Mouse (Mus musculus): ENCODE measurements at regions not wholly inside any gene's neighbourhood (a gene's known extent, or its start where the extent isn't known, plus 50 kb on each side); places are given as distances from the start of the nearest gene placed in this dataset.

DNA sequence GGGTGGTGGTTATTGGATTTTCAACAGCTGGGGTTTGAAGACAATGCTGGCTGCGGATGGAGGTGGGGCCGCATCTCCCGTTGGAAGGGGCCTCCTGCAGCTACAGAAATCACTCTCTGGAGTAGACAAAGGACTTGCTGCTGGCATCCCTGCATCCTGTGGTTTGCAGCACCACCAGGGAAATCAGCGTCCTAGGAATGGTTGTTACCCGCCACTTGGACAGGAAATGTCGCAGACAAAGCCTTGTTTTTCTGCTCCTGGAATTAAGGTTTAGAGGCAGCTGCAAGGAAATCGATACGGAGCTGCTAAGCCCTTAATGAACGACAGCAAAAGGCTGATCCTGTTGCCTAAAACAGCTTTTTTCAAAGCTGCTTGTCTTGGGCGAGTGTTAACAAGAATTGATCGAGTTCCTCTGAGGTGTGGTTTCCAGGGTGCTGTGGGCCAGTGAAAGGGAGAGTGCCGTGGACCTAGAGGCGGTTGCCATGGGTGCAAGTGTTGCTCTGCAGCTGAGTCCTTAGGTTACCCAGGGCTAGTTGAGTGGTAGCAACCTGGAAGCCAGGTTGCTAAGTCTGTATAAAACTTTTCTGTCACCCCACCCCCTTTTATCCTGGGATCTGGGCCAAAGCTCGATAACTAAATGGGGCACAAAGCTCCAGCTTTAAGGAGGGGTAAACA lies 230.6 kb upstream of the Chd6 start:
- DNase-seq = no peak

DNA sequence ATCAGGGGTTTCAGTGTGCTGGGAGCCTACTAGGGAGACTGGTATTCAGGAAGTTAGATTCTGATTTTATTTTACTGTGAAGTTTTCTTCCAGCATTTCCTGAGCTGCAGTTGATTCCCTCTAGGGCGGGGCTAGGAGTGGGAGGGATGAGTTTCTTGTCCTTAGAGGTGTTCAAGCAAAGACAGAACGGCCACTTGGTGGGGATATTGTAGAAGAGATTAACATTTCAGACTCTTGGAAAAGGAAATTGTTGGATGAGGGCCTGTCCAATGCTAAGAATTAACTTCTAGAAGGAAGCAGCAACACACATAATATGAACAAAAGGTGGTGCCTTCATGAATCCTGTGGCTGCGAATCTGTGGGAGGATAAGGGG lies 230.1 kb upstream of the Chd6 start:
- no peak for DNase-seq

- DNase-seq = no peak
These were observed 223.8 kb upstream of the Chd6 start for GRCm38 (mm10) chr2:161332653-161333052.

GRCm38 (mm10) chr2:161331850-161332365 lies 223.0 kb upstream of the Chd6 start:
- peak; percentile 18 for DNase-seq

DNA sequence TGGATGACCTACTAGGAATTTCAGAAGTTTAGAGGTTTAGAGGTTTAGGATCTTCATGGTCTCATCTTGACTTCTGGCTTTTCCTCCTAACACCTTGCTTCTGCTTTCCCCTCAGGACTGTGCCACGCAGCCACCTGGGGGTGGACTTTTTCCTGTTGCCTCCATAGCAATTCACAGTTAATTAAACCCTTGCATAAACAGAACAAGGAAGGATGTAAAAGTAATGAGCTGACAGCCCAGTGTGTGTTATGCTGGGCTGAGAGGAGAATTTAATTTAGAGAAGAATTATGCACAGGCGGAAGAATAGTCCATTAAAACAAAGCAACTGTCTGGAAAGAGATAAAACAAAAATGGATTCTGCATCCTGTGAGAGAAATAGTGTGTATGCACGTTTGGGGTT lies 193.9 kb upstream of the Chd6 start:
- DNase-seq = no peak

DNA sequence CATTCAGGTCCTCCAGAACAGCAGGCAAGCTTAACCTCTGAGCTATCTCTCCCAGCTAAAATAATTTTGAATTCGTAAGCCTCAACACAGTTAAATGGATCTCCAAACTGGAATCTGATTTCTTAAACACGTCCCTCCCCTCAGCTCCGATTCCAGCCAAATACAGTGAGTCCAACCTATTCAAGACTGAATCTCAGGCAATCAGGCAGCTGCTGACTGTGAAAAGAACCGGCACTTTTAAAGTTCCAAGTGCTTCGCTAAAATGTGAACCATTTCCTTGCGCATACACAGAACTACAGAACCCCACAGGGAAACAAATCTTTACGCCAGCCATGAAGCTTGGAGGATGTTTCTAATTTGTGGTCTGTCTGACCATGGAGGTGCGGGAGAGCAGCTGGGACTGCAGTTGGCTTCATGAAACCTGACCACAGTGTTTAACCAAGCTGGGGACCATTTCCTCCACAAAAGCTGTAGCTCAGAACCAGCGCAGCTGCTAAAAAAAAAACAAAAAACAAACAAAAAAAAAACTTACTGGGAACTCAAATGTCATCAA lies 160.1 kb upstream of the Chd6 start:
- no peak for DNase-seq

GRCm38 (mm10) chr2:161266476-161266875 lies 157.6 kb upstream of the Chd6 start:
- DNase-seq = no peak

- peak; percentile 5 for DNase-seq
These were observed 156.3 kb upstream of the Chd6 start for GRCm38 (mm10) chr2:161265211-161265610.

- DNase-seq = no peak
These were observed 143.9 kb upstream of the Chd6 start for GRCm38 (mm10) chr2:161252761-161253160.

DNA sequence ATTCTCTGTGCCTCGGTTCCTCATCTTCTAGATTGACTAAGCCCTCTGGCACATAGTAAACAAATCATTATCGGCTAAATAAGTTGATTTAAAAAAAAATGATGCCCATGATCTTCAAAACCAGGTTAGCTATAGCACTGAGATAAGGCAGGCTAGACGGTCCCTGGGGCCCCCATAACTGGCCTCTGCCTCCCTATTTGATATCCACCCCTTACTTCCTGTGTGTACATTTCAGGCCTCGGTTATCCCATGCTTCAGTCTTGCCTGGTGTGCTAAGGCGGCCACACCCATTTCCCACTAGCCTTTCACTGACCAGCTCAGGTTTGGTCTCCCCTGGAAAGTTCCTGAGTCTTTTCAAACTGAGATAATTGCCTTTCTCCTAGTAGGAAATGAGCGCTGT lies 132.8 kb upstream of the Chd6 start:
- DNase-seq = no peak

GRCm38 (mm10) chr2:161237280-161237819 lies 128.5 kb upstream of the Chd6 start:
- DNase-seq = no peak

GRCm38 (mm10) chr2:161233155-161233741 lies 124.4 kb upstream of the Chd6 start:
- no peak for DNase-seq

DNA sequence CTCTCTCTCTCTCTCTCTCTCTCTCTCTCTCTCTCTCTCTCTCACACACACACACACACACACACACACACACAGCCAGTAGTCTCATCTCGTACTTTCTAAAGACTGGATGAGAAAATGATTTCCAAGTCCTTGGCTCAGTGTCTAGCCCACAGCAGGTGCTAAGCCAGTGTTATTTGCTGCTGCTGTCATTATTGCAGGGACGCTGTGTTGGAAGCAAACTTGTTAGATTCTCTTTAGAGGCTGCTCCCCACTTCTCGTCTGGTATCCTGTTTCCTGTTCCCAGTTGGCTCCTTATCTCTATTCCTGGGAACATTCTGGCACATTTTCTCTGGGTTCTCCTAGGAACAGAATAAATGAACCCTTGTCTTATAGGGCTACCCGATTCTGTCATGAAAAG lies 122.5 kb upstream of the Chd6 start:
- DNase-seq = peak; percentile 30

GRCm38 (mm10) chr2:161215736-161216135 lies 106.9 kb upstream of the Chd6 start:
- no peak for DNase-seq

DNA sequence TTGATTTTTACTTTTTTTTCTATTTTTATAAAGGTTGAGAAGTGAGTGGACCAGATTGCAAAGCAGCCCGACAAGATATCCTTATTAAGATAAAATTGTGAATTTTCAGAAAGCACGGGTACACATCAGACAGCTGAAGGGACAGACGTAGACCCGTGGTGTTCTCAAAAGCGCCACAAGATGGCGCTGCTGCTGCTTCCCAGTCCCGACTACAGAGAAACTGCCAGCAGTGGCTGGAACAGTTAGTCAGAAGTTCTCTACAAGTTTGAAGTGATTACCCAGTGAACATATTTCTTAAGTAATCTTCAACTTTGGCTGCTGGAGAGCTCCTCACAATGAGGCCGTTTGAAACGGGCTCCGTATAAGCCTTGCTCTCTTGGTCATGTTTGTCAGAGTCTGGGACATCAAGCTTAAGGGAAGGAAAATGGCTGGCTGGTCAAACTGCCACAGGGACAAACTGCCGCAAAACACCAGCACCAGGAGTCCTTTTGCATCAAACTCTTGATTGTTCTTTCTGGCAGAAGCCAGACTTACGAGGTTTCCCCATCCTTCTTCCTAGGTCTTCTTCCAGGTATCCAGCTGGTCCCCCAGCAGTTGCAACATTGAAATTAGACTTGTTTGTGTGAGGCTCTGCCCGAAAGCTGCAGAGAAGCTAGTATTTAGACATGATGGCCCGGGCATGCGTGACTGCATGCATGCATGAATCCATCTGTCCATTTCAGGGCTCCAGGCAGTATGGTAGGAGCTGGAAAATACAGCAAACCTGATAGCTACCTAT lies 106.0 kb upstream of the Chd6 start:
- DNase-seq = peak; percentile 76

DNA sequence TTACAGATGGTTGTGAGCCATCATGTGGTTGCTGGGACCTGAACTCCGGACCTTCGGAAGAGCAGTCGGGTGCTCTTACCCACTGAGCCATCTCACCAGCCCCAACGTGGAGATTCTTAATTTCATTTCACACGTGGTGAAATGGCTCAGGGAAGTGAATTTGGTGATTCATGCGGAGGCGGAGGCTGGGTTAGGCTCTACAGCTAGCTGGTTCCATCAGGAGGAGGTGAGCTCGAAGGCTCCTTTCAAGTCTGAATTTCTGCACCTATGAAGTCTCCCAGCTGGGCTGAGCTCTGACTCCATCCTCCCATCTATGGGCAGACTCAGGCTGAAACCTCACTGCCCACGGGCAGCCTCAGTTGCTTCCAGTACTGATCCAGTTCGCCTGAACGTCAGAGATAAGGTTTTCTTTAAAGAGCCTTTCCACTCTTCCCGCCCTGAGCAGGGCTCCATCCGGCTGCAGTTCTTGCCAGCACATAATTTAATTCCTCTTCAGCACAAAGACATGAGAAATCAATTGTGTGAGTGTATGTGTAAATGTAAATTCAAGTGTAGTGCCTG lies 103.5 kb upstream of the Chd6 start:
- no peak for DNase-seq

GRCm38 (mm10) chr2:161196713-161197372 lies 88.0 kb upstream of the Chd6 start:
- no peak for DNase-seq

DNA sequence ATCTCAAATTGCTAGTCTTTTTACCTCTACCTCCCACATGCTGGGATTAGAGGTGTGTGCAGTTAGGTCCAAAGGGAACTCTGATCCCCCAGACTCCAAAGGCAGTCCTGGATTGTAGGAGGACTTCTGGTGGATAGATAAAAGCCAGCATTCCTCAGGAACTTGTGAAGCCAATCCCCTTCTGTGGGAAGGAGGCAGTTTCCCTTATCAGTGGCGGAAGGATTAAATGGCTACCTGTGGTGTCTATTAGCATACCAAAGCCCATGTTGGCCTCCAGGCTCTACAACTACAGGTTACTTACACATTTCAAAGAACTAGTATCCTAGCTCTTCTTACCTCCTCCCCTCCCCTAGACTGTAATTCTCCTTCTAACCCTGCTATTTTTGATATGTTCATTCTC lies 78.6 kb upstream of the Chd6 start:
- DNase-seq = no peak

- no peak for DNase-seq
These were observed 76.2 kb upstream of the Chd6 start for GRCm38 (mm10) chr2:161185122-161185521.

DNA sequence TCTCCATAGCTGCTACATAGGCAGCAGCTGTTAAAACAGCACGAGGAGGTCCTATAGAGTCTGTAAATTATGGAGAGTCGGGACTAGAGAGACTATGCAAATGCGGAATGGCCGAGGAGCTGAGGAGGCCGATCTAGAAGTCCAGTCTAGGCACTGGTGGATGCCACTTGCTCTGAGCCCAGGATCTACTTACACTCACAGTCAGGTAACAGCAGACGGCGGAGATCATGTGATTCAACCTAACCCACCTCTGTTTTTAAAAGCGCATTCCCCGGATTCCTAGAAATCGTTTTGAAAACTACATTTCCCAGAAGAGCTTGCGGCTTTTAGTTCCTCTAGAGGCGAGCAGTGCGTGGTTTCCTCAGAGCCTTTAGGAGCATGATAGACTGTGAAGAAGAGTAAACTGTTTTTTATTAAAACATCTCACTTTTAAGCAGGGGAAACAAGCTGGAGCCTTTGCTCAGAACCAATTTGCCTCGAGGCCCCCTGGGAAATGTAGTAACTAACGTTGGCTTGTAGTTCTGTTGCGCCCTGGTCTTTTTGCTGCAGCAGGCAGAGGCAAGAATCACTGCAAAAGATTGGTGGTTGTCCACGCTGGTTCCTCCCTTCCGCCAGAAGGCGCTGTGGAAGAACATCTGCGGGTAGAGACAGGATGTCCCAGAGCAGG lies 68.6 kb upstream of the Chd6 start:
- peak; percentile 86 for DNase-seq

DNA sequence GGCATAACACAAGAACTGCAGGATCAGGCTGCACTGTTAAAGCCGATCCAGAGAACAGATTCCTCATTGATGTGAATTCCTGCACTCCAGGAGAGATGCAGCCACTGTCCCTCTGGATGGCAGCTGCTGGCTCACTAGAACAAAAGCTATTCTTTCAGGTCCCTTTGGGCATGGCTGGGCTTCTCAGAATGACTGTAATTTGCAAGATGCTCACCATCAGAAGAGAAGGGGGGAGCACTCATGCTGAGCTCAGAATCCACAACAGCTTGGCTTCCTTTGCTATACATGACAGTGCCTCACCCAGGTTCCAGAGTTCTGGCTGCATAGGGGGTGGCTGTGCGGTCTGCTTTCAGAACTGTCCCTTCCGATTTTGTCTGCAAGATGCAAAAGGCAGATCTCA lies 57.8 kb upstream of the Chd6 start:
- no peak for DNase-seq

- DNase-seq = no peak
These were observed 56.6 kb upstream of the Chd6 start for GRCm38 (mm10) chr2:161165495-161165894.

Data from layer of hippocampus, adult 9-11 months (tissue).